Mouse (Mus musculus): Measurements from ENCODE around the gene Nup54. TPM values are rescaled to one million over a fixed set of nuclear protein-coding genes. Genes with fewer than 3 reads are reported as not detected.

Gene Nup54
- 34.9 and 42.5 TPM in 2 replicates for total RNA-seq (2023)

DNA sequence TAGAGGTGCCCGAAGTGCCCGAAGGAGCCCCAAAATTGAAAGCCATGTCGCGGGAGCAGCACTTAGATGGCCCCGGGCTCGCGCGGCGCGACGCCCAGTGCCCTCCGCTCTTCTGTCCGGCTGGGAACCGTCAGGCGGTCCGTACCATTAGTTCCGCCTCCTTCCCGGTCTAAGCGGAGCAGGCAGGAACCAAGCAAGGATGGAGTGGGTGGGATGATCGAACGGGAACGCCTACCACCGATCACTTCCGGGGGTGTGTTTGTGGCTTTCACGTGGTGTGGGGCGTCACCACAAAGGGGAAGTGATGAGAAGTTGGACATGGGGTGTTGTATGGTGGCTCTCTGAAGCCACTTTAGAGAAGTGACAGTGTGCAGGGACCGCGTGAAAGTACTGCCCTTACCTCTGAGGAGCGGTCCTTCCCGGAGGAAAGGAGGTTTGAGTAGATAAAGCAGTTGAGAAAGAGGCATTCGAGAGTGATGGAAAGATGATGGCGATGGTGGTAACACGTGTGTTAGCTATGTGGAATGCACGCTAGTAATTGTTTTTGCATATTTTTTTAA is at the start of gene Nup54:
TSS of gene Nup54 (minus strand) at position 195 of the 560 bp plus-strand sequence.

Other genes starting within 250 kb of the Nup54 start
- gene U90926, start 219.8 kb downstream of the Nup54 start, total RNA-seq (2023), result not detected in 2 replicates
- 0.61 and 1.2 TPM in 2 replicates for gene Ppef2, start 178.9 kb downstream of the Nup54 start, total RNA-seq (2023)
- 63.6 and 64.2 TPM in 2 replicates for gene Naaa, start 157.0 kb downstream of the Nup54 start, total RNA-seq (2023)
- 20.2 and 22.5 TPM in 2 replicates for gene Sdad1, start 124.7 kb downstream of the Nup54 start, total RNA-seq (2023)
- 0.54 TPM in 1 of 2 replicates, not detected in the other for gene Cxcl9, start 107.1 kb downstream of the Nup54 start, total RNA-seq (2023)
- gene Art3, start 103.4 kb downstream of the Nup54 start, total RNA-seq (2023), result 0.92 TPM in 1 of 2 replicates, not detected in the other
- 3.9 and 6.8 TPM in 2 replicates for gene Cxcl10, start 86.3 kb downstream of the Nup54 start, total RNA-seq (2023)
- gene Scarb2, start 71.6 kb upstream of the Nup54 start, total RNA-seq (2023), result 37.4 and 39.0 TPM in 2 replicates
- not detected in 2 replicates for gene Fam47e, start 119.8 kb upstream of the Nup54 start, total RNA-seq (2023)
- 0.69 and 0.70 TPM in 2 replicates for gene Stbd1, start 167.8 kb upstream of the Nup54 start, total RNA-seq (2023)
- gene Ccdc158, start 240.1 kb upstream of the Nup54 start, total RNA-seq (2023), result 0.11 and 0.13 TPM in 2 replicates
- gene Shroom3, start 248.2 kb upstream of the Nup54 start, total RNA-seq (2023), result not detected in 2 replicates